Mouse (Mus musculus) right cerebral cortex, adult 2 months (tissue): ENCODE results near the gene Ccdc151.

Experiments used
- DNase-seq, 2 experiments: peaks; one replicate each; pipeline ENCODE4 v3.0.0; 2021 to 2022; ENCODE audit warnings: low spot score in 2 of 2

Gene Ccdc151

GRCm38 (mm10) chr9:21958372-21958771 is 44.1 kb downstream of the Ccdc151 start:
- no peak for DNase-seq

- DNase-seq = peak; percentile 100
Measured at GRCm38 (mm10) chr9:21955570-21956281, 46.7 kb downstream of the Ccdc151 start, which contains the start of gene Swsap1. Swsap1 (plus strand) TSS chr9:21955755.

- DNase-seq = peak in 1 of 2 experiments; percentile 66
Measured at GRCm38 (mm10) chr9:21955225-21955569, 47.2 kb downstream of the Ccdc151 start.

- no peak for DNase-seq
Measured at GRCm38 (mm10) chr9:21954635-21955034, 47.8 kb downstream of the Ccdc151 start.

- DNase-seq = peak; percentile 76 to 77
Measured at GRCm38 (mm10) chr9:21953600-21953999, 48.8 kb downstream of the Ccdc151 start.

- no peak for DNase-seq
Measured at GRCm38 (mm10) chr9:21951977-21952376, 50.5 kb downstream of the Ccdc151 start.

- no peak for DNase-seq
Measured at GRCm38 (mm10) chr9:21950322-21950721, 52.1 kb downstream of the Ccdc151 start.

- DNase-seq = no peak
Measured at GRCm38 (mm10) chr9:21948790-21949189, 53.6 kb downstream of the Ccdc151 start.

GRCm38 (mm10) chr9:21948146-21948545 is 54.3 kb downstream of the Ccdc151 start:
- no peak for DNase-seq

- DNase-seq = no peak
Measured at GRCm38 (mm10) chr9:21947540-21948130, 54.8 kb downstream of the Ccdc151 start.

GRCm38 (mm10) chr9:21944267-21944666 is 58.2 kb downstream of the Ccdc151 start:
- DNase-seq = no peak

GRCm38 (mm10) chr9:21943638-21944037 is 58.8 kb downstream of the Ccdc151 start:
- no peak for DNase-seq

GRCm38 (mm10) chr9:21943046-21943445 is 59.4 kb downstream of the Ccdc151 start:
- no peak for DNase-seq
